10 mouse cellular contexts compared by ENCODE assay signal in genomic region chr1:182111386-182112317, GRCm38 (mm10). TPM values are rescaled to one million over a fixed set of nuclear protein-coding genes. Genes with fewer than 3 reads are reported as not detected.
DNase-seq lines count a peak whose midpoint lies in the region; ATAC-seq and TF ChIP-seq lines count a peak whose summit lies in the region.
"Had no signal": no experiment of that assay in that cellular context is flagged by ENCODE, and none has a peak within 500 bp of the region (broad histone marks: within the 10 kb centered on the region; RNA-seq: fewer than 3 reads in every experiment).

No protein-coding gene starts in this region.

- no peaks in the 10 kb centered on the region for H3K9me3 ChIP-seq in intestine, embryonic 16.5 days (ENCODE audit: control insufficient read depth, low read length)
- no peaks in the 10 kb centered on the region for H3K9me3 ChIP-seq in intestine, postnatal 0 days (ENCODE audit: control insufficient read depth)
- no peaks in the 10 kb centered on the region for H3K9me3 ChIP-seq in kidney, embryonic 16.5 days (ENCODE audit: low read length)

- 68% methylated on average over 14 of the region's 14 CpGs for WGBS in intestine, embryonic 16.5 days
- 65% methylated on average over 14 of the region's 14 CpGs for WGBS in intestine, postnatal 0 days
- 76% methylated on average over 14 of the region's 14 CpGs for whole genome bisulfite sequencing in kidney, embryonic 16.5 days

- no peak overlapping the region for H3K4me3 ChIP-seq in intestine, embryonic 16.5 days (ENCODE audit: low read length)
- no peak overlapping the region for H3K4me3 ChIP-seq in intestine, postnatal 0 days (ENCODE audit: low read depth, low read length)
- no peak overlapping the region for H3K4me3 ChIP-seq in kidney, embryonic 16.5 days (ENCODE audit: low read length)

- 0 out of 2 replicates have a peak, but pooled peaks cover 4% of the 10 kb centered on the region for H3K4me1 ChIP-seq in intestine, embryonic 16.5 days (ENCODE audit: control insufficient read depth, insufficient read depth, low read length)
- no peaks in the 10 kb centered on the region for H3K4me1 ChIP-seq in intestine, postnatal 0 days (replicated peaks; ENCODE audit: control insufficient read depth, insufficient read depth, low read length)
- H3K4me1 ChIP-seq in kidney, embryonic 16.5 days (ENCODE audit: insufficient read depth, low read length) = peaks cover 13% of the 10 kb centered on the region

- H3K36me3 ChIP-seq in intestine, embryonic 16.5 days (ENCODE audit: control insufficient read depth, insufficient read depth, low read length) = no peaks in the 10 kb centered on the region
- no peaks in the 10 kb centered on the region for H3K36me3 ChIP-seq in intestine, postnatal 0 days (ENCODE audit: control insufficient read depth, insufficient read depth)
- no peaks in the 10 kb centered on the region for H3K36me3 ChIP-seq in kidney, embryonic 16.5 days (ENCODE audit: insufficient read depth, low read length)

- DNase-seq in brain, adult 2 months (ENCODE audit: low read depth, low spot score) = peak; percentile 42
- DNase-seq in cerebellum, postnatal 10 days = peak; percentile 84 to 86
- DNase-seq in left cerebral cortex, adult 8-10 months (ENCODE audit: low spot score in 2 of 2) = no peak
- DNase-seq in thymus, postnatal 25 days = no peak

- TF ChIP-seq CTCF in intestine, postnatal 0 days (IDR thresholded peaks at IDR 0.05; ENCODE audit: low read depth) = no peak

- no peak overlapping the region for H3K9ac ChIP-seq in intestine, embryonic 16.5 days (ENCODE audit: low read depth, low read length)
- H3K9ac ChIP-seq in intestine, postnatal 0 days (ENCODE audit: low read depth, low read length) = no peak overlapping the region
- no peak overlapping the region for H3K9ac ChIP-seq in kidney, embryonic 16.5 days (replicated peaks; ENCODE audit: low read length)

- no peaks in the 10 kb centered on the region for H3K27me3 ChIP-seq in intestine, embryonic 16.5 days (replicated peaks; ENCODE audit: control insufficient read depth, insufficient read depth, low read length)
- no peaks in the 10 kb centered on the region for H3K27me3 ChIP-seq in intestine, postnatal 0 days (replicated peaks; ENCODE audit: control insufficient read depth, insufficient read depth, low read length)
- no peaks in the 10 kb centered on the region for H3K27me3 ChIP-seq in kidney, embryonic 16.5 days (ENCODE audit: insufficient read depth, low read length)

- H3K4me2 ChIP-seq in intestine, embryonic 16.5 days (ENCODE audit: low read depth, low read length) = no peak overlapping the region
- H3K4me2 ChIP-seq in intestine, postnatal 0 days (replicated peaks; ENCODE audit: low read depth) = no peak overlapping the region
- no peak overlapping the region for H3K4me2 ChIP-seq in kidney, embryonic 16.5 days (replicated peaks; ENCODE audit: low read depth, low read length)

- ATAC-seq in intestine, embryonic 16.5 days = peak; percentile 37; the same call in 1 of the 2 replicates
- no peak for ATAC-seq in intestine, postnatal 0 days
- ATAC-seq in kidney, embryonic 16.5 days (ENCODE audit: low FRiP score, low TSS enrichment) = peak; percentile 13; the same call in 1 of the 2 replicates
- ATAC-seq in monocyte, adult 5-6 weeks (replicated peaks; ENCODE audit: insufficient number of reproducible peaks, low FRiP score, low TSS enrichment, poor library complexity, severe bottlenecking) = no peak

- H3K27ac ChIP-seq in intestine, embryonic 16.5 days (ENCODE audit: low read length) = no peak overlapping the region
- no peak overlapping the region for H3K27ac ChIP-seq in intestine, postnatal 0 days (ENCODE audit: low read depth, low read length)
- H3K27ac ChIP-seq in kidney, embryonic 16.5 days (ENCODE audit: low read length) = no peak overlapping the region

RNA-seq across cellular contexts. Expression of gene Srp9, which starts 12.9 kb away (rescaled TPM):
- 135 and 142 TPM in 2 replicates for polyA plus RNA-seq in intestine, embryonic 16.5 days (2015; fragmentation: Nextera tagmentation; extraction: Ambion mirVana)
- polyA plus RNA-seq in intestine, postnatal 0 days (2015; fragmentation: Nextera tagmentation; extraction: Ambion mirVana) = 208 and 218 TPM in 2 replicates
- 131 and 132 TPM in 2 replicates for polyA plus RNA-seq in kidney, embryonic 16.5 days (2015; fragmentation: Nextera tagmentation; extraction: Ambion mirVana)
- 10 to 100 TPM; 53.4 to 66.8 (median 60.4) TPM for total RNA-seq in left cerebral cortex, adult 8-10 months (2022)
- total RNA-seq in monocyte, adult 5-6 weeks (2017) = 122 to 171 TPM (median 147 TPM) in 3 replicates

RNA-seq across cellular contexts. Expression of gene Vmn1r1, which starts 52.6 kb away (rescaled TPM):
- not detected in 2 replicates for polyA plus RNA-seq in intestine, embryonic 16.5 days (2015; fragmentation: Nextera tagmentation; extraction: Ambion mirVana)
- not detected in 2 replicates for polyA plus RNA-seq in intestine, postnatal 0 days (2015; fragmentation: Nextera tagmentation; extraction: Ambion mirVana)
- not detected in 2 replicates for polyA plus RNA-seq in kidney, embryonic 16.5 days (2015; fragmentation: Nextera tagmentation; extraction: Ambion mirVana)
- not detected for total RNA-seq in left cerebral cortex, adult 8-10 months (2022)
- not detected in 3 replicates for total RNA-seq in monocyte, adult 5-6 weeks (2017)
- total RNA-seq: neutrophil, adult 5-6 weeks had no signal
- polyA plus RNA-seq: limb, embryonic 11.5 days had no signal

Comparison
In these comparisons a context has a peak if more than half of its experiments do, and no peak if none do; other contexts are left out.
1. ATAC-seq: peak in intestine, embryonic 16.5 days (single experiment) and kidney, embryonic 16.5 days (single experiment); none in intestine, postnatal 0 days (single experiment) and monocyte, adult 5-6 weeks (single experiment).
2. DNase-seq: peak in brain, adult 2 months (single experiment) and cerebellum, postnatal 10 days (2 of 2); none in left cerebral cortex, adult 8-10 months (0 of 2) and thymus, postnatal 25 days (single experiment).